Mouse (Mus musculus) limb, embryonic 12.5 days (tissue): ENCODE results near the gene Ppa1. TPM values are rescaled to one million over a fixed set of nuclear protein-coding genes. Genes with fewer than 3 reads are reported as not detected.

Experiments used
- ATAC-seq: fragments of 200-750 bp; cut with Nextera tagmentation; 2 replicates; pipeline ENCODE4 v1.8.0; 2017; ENCODE audit warnings: low read depth, moderate TSS enrichment; ENCODE audit not compliant: insufficient number of reproducible peaks, insufficient read depth, low FRiP score, low TSS enrichment
- H3K27ac ChIP-seq: fragments of 300-500 bp; sonication (generic); 2 replicates; pipeline ENCODE4 v1.5.1; 2016; ENCODE audit warnings: mild to moderate bottlenecking, moderate library complexity
- H3K27me3 ChIP-seq: fragments of 300-500 bp; sonication (generic); 2 replicates; pipeline ENCODE4 v1.6.1; 2016; ENCODE audit warnings: mild to moderate bottlenecking, moderate library complexity
- H3K36me3 ChIP-seq: fragments of 300-500 bp; sonication (generic); 2 replicates; pipeline ENCODE4 v1.6.1; 2016; ENCODE audit warnings: mild to moderate bottlenecking, moderate library complexity
- H3K4me1 ChIP-seq: fragments of 300-500 bp; sonication (generic); replicated peaks from 2 replicates; pipeline ENCODE4 v1.6.1; 2016
- H3K4me2 ChIP-seq: fragments of 300-500 bp; sonication (generic); 2 replicates; pipeline ENCODE4 v1.6.1; 2016; ENCODE audit warnings: mild to moderate bottlenecking, moderate library complexity
- H3K4me3 ChIP-seq: fragments of 300-500 bp; sonication (generic); replicated peaks from 2 replicates; pipeline ENCODE4 v1.5.1; 2016; ENCODE audit warnings: mild to moderate bottlenecking
- H3K9ac ChIP-seq: fragments of 300-500 bp; sonication (generic); replicated peaks from 2 replicates; pipeline ENCODE4 v1.6.1; 2016; ENCODE audit warnings: mild to moderate bottlenecking, moderate library complexity
- H3K9me3 ChIP-seq: fragments of 300-500 bp; sonication (generic); 2 replicates; pipeline ENCODE4 v1.6.1; 2016; ENCODE audit warnings: mild to moderate bottlenecking, moderate library complexity
- WGBS: fragments of 180-500 bp; shearing (Covaris S2); methylation state at CpG from one replicate; pipeline ENCODE4 v1.1.7; 2016; 5-methylcytosine and 5-hydroxymethylcytosine counted together
- polyA plus RNA-seq: library from polyadenylated mRNA; unstranded; fragments of >200 nt; fragmentation: Nextera tagmentation; extraction: Ambion mirVana; gene quantifications from 2 replicates; pipeline ENCODE4 v1.2.1, GENCODE M21; 2016

Ppa1 gene
- polyA plus RNA-seq, 1 experiment from 2014 or later: 242 TPM

- H3K4me3 ChIP-seq: peak overlapping the region; percentile 97
- peak overlapping the region; percentile 100 for H3K4me2 ChIP-seq
- H3K27ac ChIP-seq: no peak overlapping the region
- peaks cover 16% of the 10 kb centered on the region for H3K4me1 ChIP-seq
- 95% methylated on average over 2 of the region's 2 CpGs for WGBS
- peaks cover 7% of the 10 kb centered on the region; the same call in 1 of the 2 replicates for H3K27me3 ChIP-seq
- H3K36me3 ChIP-seq: peaks cover 46% of the 10 kb centered on the region
- H3K9ac ChIP-seq: peak overlapping the region; percentile 78; the same call in 1 of the 2 replicates
- no peak for ATAC-seq
- H3K9me3 ChIP-seq: no peaks in the 10 kb centered on the region
These were observed 48.7 kb downstream of the Ppa1 start for GRCm38 (mm10) chr10:61697028-61697427.

GRCm38 (mm10) chr10:61704663-61705062 lies 56.3 kb downstream of the Ppa1 start:
- H3K27ac ChIP-seq: no peak overlapping the region
- no peak overlapping the region for H3K4me2 ChIP-seq
- H3K9ac ChIP-seq: no peak overlapping the region
- H3K27me3 ChIP-seq: no peaks in the 10 kb centered on the region
- WGBS: 80% methylated on average over 4 of the region's 4 CpGs
- ATAC-seq: no peak
- H3K4me1 ChIP-seq: no peaks in the 10 kb centered on the region
- H3K4me3 ChIP-seq: no peak overlapping the region
- no peaks in the 10 kb centered on the region for H3K9me3 ChIP-seq
- H3K36me3 ChIP-seq: peaks cover 35% of the 10 kb centered on the region

GRCm38 (mm10) chr10:61706412-61707375 lies 58.3 kb downstream of the Ppa1 start:
- WGBS: 65% methylated on average over 6 of the region's 6 CpGs
- ATAC-seq: no peak
- Histone ChIP-seq H3K4me2 (no peak overlapping the region), H3K4me3 (no peak overlapping the region), H3K27me3 (no peaks in the 10 kb centered on the region), H3K9me3 (no peaks in the 10 kb centered on the region), H3K4me1 (no peaks in the 10 kb centered on the region), H3K36me3 (peaks cover 30% of the 10 kb centered on the region), H3K9ac (no peak overlapping the region), H3K27ac (no peak overlapping the region)

GRCm38 (mm10) chr10:61713601-61714000 lies 65.2 kb downstream of the Ppa1 start:
- no peaks in the 10 kb centered on the region for H3K27me3 ChIP-seq
- no peak overlapping the region for H3K4me2 ChIP-seq
- no peak overlapping the region for H3K27ac ChIP-seq
- H3K4me3 ChIP-seq: no peak overlapping the region
- H3K9ac ChIP-seq: no peak overlapping the region
- peaks cover 7% of the 10 kb centered on the region for H3K4me1 ChIP-seq
- no peak for ATAC-seq
- 71% methylated on average over 3 of the region's 3 CpGs for WGBS
- no peaks in the 10 kb centered on the region for H3K36me3 ChIP-seq
- no peaks in the 10 kb centered on the region for H3K9me3 ChIP-seq

- Histone ChIP-seq H3K27me3 (no peaks in the 10 kb centered on the region), H3K36me3 (no peaks in the 10 kb centered on the region), H3K9me3 (no peaks in the 10 kb centered on the region), H3K4me1 (peaks cover 7% of the 10 kb centered on the region), H3K4me3 (no peak overlapping the region), H3K4me2 (no peak overlapping the region), H3K27ac (no peak overlapping the region), H3K9ac (no peak overlapping the region)
- no peak for ATAC-seq
- 90% methylated on average over 4 of the region's 4 CpGs for WGBS
These were observed 65.8 kb downstream of the Ppa1 start for GRCm38 (mm10) chr10:61714146-61714545.

GRCm38 (mm10) chr10:61714771-61715461 lies 66.6 kb downstream of the Ppa1 start, which contains the start of gene Aifm2:
Aifm2 (plus strand) TSS chr10:61715263.
- H3K4me1 ChIP-seq: peaks cover 7% of the 10 kb centered on the region
- WGBS: 14% methylated on average over 35 of the region's 36 CpGs
- peak within 1 kb of the TSS; percentile 89 for H3K4me2 ChIP-seq
- no peaks in the 10 kb centered on the region for H3K9me3 ChIP-seq
- no peaks in the 10 kb centered on the region for H3K36me3 ChIP-seq
- peak within 1 kb of the TSS; percentile 60 for H3K4me3 ChIP-seq
- ATAC-seq: peak; percentile 79; the same call in 1 of the 2 replicates
- H3K27ac ChIP-seq: no peak within 1 kb of the TSS
- H3K9ac ChIP-seq: peak within 1 kb of the TSS; percentile 56
- no peaks in the 10 kb centered on the region for H3K27me3 ChIP-seq

GRCm38 (mm10) chr10:61715462-61715837 lies 67.1 kb downstream of the Ppa1 start:
- peak overlapping the region; percentile 56 for H3K9ac ChIP-seq
- peak overlapping the region; percentile 89 for H3K4me2 ChIP-seq
- 3% methylated on average over 11 of the region's 11 CpGs for WGBS
- no peak overlapping the region for H3K27ac ChIP-seq
- H3K4me3 ChIP-seq: peak overlapping the region; percentile 60
- ATAC-seq: 0 out of 2 replicates have a peak, but pooled peaks have one; percentile 60
- H3K4me1 ChIP-seq: peaks cover 7% of the 10 kb centered on the region
- no peaks in the 10 kb centered on the region for H3K27me3 ChIP-seq
- H3K36me3 ChIP-seq: no peaks in the 10 kb centered on the region
- H3K9me3 ChIP-seq: no peaks in the 10 kb centered on the region

- Histone ChIP-seq H3K36me3 (no peaks in the 10 kb centered on the region), H3K4me1 (peaks cover 7% of the 10 kb centered on the region), H3K4me2 (peak overlapping the region; percentile 89), H3K27ac (no peak overlapping the region), H3K9ac (no peak overlapping the region), H3K4me3 (peak overlapping the region; percentile 60; the same call in 1 of the 2 replicates), H3K9me3 (no peaks in the 10 kb centered on the region), H3K27me3 (no peaks in the 10 kb centered on the region)
- peak; percentile 57; the same call in 1 of the 2 replicates for ATAC-seq
- 70% methylated on average over 7 of the region's 7 CpGs for WGBS
These were observed 67.9 kb downstream of the Ppa1 start for GRCm38 (mm10) chr10:61715996-61716864.

GRCm38 (mm10) chr10:61717406-61718296 lies 69.3 kb downstream of the Ppa1 start:
- Histone ChIP-seq H3K9me3 (no peaks in the 10 kb centered on the region), H3K4me1 (peaks cover 7% of the 10 kb centered on the region), H3K4me3 (no peak overlapping the region), H3K36me3 (no peaks in the 10 kb centered on the region), H3K27ac (no peak overlapping the region), H3K27me3 (no peaks in the 10 kb centered on the region), H3K4me2 (no peak overlapping the region), H3K9ac (no peak overlapping the region)
- ATAC-seq: no peak
- WGBS: 89% methylated on average over 12 of the region's 12 CpGs

GRCm38 (mm10) chr10:61720331-61720730 lies 72.0 kb downstream of the Ppa1 start:
- no peak overlapping the region for H3K4me3 ChIP-seq
- no peak overlapping the region for H3K4me2 ChIP-seq
- peaks cover 7% of the 10 kb centered on the region for H3K4me1 ChIP-seq
- no peak overlapping the region for H3K27ac ChIP-seq
- ATAC-seq: no peak
- no peaks in the 10 kb centered on the region for H3K9me3 ChIP-seq
- no peaks in the 10 kb centered on the region for H3K27me3 ChIP-seq
- no peak overlapping the region for H3K9ac ChIP-seq
- 89% methylated on average over 7 of the region's 7 CpGs for WGBS
- H3K36me3 ChIP-seq: no peaks in the 10 kb centered on the region
